Mouse (Mus musculus) embryonic facial prominence, embryonic 10.5 days (tissue): Measurements from ENCODE around the gene Creld2. TPM values are rescaled to one million over a fixed set of nuclear protein-coding genes. Genes with fewer than 3 reads are reported as not detected.

Experiments used
- DNase-seq: peaks from one replicate; pipeline ENCODE4 v3.0.0-alpha.2; 2017; ENCODE audit warnings: low spot score
- H3K27ac ChIP-seq: fragments of 300-500 bp; sonication (generic); replicated peaks from 2 replicates; pipeline ENCODE4 v1.5.1; 2016; ENCODE audit warnings: mild to moderate bottlenecking
- H3K27me3 ChIP-seq: fragments of 300-500 bp; sonication (generic); replicated peaks from 2 replicates; pipeline ENCODE4 v1.6.1; 2016; ENCODE audit warnings: low read depth, mild to moderate bottlenecking; ENCODE audit not compliant: poor library complexity, severe bottlenecking
- H3K36me3 ChIP-seq: fragments of 300-500 bp; sonication (generic); replicated peaks from 2 replicates; pipeline ENCODE4 v1.6.1; 2016; ENCODE audit warnings: mild to moderate bottlenecking, moderate library complexity
- H3K4me1 ChIP-seq: fragments of 300-500 bp; sonication (generic); 2 replicates; pipeline ENCODE4 v1.6.1; 2016
- H3K4me3 ChIP-seq: fragments of 300-500 bp; sonication (generic); 2 replicates; pipeline ENCODE4 v1.5.1; 2016; ENCODE audit warnings: mild to moderate bottlenecking, moderate library complexity
- H3K9me3 ChIP-seq: fragments of 300-500 bp; sonication (generic); 2 replicates; pipeline ENCODE4 v1.6.1; 2016; ENCODE audit warnings: mild to moderate bottlenecking
- WGBS: fragments of 180-500 bp; shearing (Covaris S2); methylation state at CpG from one replicate; pipeline ENCODE4 v1.1.7; 2016; 5-methylcytosine and 5-hydroxymethylcytosine counted together
- polyA plus RNA-seq: library from polyadenylated mRNA; unstranded; fragments of >200 nt; fragmentation: Nextera tagmentation; extraction: Ambion mirVana; gene quantifications from 2 replicates; pipeline ENCODE4 v1.2.1, GENCODE M21; 2016

The Creld2 gene
- polyA plus RNA-seq, 1 experiment from 2014 or later, result 93.9 TPM

DNA sequence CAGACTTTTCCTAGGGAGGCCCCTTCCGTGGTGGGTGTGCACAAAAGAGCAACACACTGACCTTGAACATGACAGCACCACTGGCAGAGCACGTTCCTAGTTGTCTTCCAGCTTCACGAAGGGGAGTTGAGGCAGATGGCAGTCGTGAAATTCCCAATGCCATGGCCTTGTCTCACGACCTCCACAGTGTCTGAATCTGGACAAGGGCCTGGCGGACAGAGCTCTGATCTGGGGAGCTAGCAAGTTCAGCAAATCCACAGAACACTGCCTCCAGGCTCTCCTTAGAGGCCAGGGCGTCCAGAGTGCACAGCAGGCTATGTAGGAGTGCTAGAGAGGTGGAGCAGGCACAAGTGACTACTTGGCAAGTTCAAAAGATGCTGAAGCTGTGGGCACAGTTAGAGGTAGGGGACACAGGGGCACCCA, 47.5 kb downstream of the Creld2 start:
- Histone ChIP-seq H3K4me3 (peak overlapping the region; percentile 8; the same call in 1 of the 2 replicates), H3K4me1 (peaks cover 63% of the 10 kb centered on the region), H3K9me3 (no peaks in the 10 kb centered on the region; the same call in 1 of the 2 replicates), H3K36me3 (peaks cover 44% of the 10 kb centered on the region), H3K27ac (peak overlapping the region; percentile 76), H3K27me3 (no peaks in the 10 kb centered on the region)
- no peak for DNase-seq
- 47% methylated on average over 7 of the region's 7 CpGs for WGBS

DNA sequence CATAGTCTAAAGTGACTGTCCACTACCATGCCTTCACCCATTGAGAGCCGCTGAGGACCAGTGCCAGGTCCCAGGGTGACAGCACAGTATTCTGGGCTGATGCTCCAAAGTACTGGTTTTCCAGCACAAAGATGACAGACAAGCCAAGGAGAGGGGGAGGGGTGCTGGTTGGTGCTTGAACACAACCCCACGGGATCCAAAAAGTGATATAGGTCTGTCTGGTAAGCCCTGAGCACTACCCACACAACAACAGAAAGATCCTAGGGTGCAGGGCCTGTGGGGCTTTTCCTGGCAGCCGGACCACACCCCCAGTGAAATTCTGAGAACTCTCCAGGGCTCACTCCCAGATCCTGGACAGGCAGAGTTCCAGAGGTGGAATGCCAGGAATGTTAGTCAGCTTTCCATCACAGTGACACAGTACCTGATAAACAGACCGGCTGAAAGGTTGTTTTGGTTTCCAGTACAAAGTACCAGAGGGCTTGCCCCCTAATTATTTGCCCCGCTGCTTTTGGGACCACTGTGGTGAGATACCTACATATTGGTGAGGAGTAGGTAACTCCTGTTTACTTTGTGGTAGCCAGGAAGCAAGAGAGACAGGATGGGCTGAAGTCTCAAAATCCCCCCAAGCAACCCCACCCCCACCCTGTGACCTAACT, 48.0 kb downstream of the Creld2 start:
- WGBS, result 15% methylated on average over 5 of the region's 5 CpGs
- peaks cover 61% of the 10 kb centered on the region for H3K4me1 ChIP-seq
- H3K27ac ChIP-seq, result peak overlapping the region; percentile 76
- H3K27me3 ChIP-seq, result no peaks in the 10 kb centered on the region
- peak overlapping the region; percentile 31; the same call in 1 of the 2 replicates for H3K4me3 ChIP-seq
- H3K36me3 ChIP-seq, result peaks cover 44% of the 10 kb centered on the region
- H3K9me3 ChIP-seq, result no peaks in the 10 kb centered on the region; the same call in 1 of the 2 replicates
- peak; percentile 53 for DNase-seq

DNA sequence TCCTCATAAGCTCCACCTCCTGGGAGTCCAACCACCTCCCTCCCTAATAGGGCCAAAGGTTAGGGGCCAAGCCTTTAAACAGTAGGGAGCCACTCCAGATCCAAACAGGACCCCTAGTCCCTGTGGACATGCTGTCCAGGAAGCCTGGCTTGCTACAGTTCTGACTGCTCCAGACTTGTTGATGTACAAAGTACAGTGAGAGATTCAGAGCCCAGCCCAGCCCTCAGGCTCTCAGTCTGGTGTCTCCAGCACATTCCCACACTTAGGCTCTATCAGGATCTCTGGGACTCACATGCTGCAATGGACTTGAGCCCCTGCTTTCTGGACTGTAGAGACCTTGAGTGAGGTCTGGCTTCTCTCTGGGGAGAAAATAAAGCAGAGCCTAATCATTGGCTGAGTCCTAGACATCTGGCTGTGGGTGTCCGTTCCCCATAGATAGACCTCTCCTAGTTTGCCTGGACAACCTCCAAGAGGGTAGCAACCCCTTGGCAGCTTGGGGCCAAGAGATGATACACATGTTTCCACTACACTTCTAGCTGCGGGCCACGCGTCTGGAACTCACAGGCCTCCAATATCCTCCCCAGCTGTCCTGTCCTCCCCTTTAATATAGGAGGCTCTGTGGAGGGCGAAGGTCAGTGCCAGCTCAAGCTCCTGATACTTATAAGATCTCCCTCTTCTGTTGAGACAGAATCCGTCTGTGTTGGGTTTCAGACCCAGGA, 48.7 kb downstream of the Creld2 start:
- H3K36me3 ChIP-seq, result peaks cover 43% of the 10 kb centered on the region
- peak overlapping the region; percentile 76 for H3K27ac ChIP-seq
- H3K4me3 ChIP-seq, result no peak overlapping the region
- H3K4me1 ChIP-seq, result peaks cover 54% of the 10 kb centered on the region
- 66% methylated on average over 6 of the region's 6 CpGs for WGBS
- no peaks in the 10 kb centered on the region; the same call in 1 of the 2 replicates for H3K9me3 ChIP-seq
- peak; percentile 55 for DNase-seq
- no peaks in the 10 kb centered on the region for H3K27me3 ChIP-seq

DNA sequence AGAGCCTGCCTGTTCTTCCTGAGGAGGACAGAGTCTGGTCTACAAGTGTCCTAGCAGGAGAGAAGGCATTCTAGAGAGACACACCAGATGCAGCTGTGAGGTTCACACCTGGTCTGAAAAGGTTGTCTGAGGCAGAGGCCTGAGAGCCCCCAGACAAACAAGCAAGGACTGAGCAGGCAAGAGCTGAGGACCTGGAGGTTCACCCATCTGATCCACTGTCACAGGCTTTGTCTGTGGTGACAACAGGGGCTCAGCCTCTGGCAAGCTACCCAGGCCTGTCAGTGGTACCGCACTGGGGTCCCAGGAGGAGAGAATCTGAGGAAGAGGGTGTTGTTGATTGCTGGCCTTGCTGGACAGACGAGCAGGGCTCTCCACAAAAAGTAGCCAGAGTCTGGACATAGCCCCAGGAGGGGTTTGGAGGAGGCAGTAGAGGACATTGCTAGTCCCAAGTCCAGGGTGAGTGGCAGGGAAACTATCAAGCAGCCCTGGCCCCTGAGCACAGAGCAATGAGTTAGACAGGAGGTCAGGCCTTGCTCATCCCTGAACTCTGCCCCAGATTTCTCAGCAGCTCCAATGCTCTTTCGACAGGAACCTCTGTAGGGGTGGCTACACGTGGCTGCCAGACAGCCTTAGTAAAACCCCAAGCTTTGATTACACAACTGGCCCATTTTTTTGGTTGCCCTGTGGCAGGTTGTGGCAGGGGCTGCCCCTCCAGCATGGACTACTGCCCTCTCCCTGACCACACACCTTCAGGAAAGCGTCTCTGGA, 51.2 kb downstream of the Creld2 start:
- Histone ChIP-seq H3K27ac (0 out of 2 replicates have a peak overlapping the region, but pooled peaks have one; percentile 14), H3K4me3 (no peak overlapping the region), H3K27me3 (peaks cover 7% of the 10 kb centered on the region), H3K9me3 (no peaks in the 10 kb centered on the region; the same call in 1 of the 2 replicates), H3K4me1 (peaks cover 32% of the 10 kb centered on the region), H3K36me3 (peaks cover 24% of the 10 kb centered on the region)
- no peak for DNase-seq
- WGBS, result 77% methylated on average over 5 of the region's 5 CpGs

DNA sequence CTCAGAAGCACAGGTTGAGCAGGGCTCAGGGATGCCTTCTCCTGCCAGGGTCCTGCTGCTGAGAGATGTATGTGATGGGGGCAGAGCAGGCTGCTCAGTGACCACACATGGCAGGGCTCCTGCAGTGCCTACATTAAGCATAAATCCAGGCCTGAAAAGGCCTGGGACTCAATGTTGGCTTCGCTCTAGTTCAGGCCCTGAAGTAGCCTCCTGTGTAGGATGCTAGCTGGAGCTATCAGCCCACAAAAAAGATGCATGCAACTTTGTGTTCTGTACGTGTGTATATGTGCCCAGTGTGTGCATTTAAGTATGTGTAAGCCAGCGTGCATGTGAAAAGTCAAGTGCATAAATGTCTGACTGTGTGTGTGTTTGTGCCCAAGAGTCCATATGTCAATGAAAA, 54.6 kb downstream of the Creld2 start:
- H3K4me3 ChIP-seq, result no peak overlapping the region
- peaks cover 12% of the 10 kb centered on the region for H3K4me1 ChIP-seq
- H3K9me3 ChIP-seq, result no peaks in the 10 kb centered on the region; the same call in 1 of the 2 replicates
- no peak overlapping the region for H3K27ac ChIP-seq
- WGBS, result 89% methylated on average over 3 of the region's 3 CpGs
- H3K36me3 ChIP-seq, result no peaks in the 10 kb centered on the region
- no peak for DNase-seq
- peaks cover 13% of the 10 kb centered on the region for H3K27me3 ChIP-seq

DNA sequence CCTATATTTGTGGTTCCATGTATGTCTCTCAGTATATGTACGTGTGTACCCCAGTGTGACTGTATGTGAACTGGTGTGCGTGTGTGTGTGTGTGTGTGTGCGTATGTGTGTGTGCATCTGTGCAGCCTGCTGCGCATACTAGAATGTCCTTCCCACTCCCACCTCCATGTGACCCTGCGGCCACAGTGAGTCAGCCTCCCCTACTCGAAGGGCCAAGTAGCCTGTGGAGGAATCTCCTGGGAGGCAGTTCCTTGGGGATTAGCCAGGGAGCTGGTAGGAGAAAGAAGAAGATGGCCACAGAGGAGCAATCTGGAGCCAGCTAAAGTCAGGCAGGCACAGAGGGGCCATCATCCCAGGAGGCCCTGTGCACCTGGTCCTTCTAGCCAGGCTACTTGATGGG, 55.0 kb downstream of the Creld2 start:
- Histone ChIP-seq H3K4me1 (peaks cover 12% of the 10 kb centered on the region), H3K36me3 (no peaks in the 10 kb centered on the region), H3K27me3 (peaks cover 13% of the 10 kb centered on the region), H3K9me3 (no peaks in the 10 kb centered on the region), H3K4me3 (no peak overlapping the region), H3K27ac (no peak overlapping the region)
- WGBS, result 87% methylated on average over 6 of the region's 6 CpGs
- no peak for DNase-seq

DNA sequence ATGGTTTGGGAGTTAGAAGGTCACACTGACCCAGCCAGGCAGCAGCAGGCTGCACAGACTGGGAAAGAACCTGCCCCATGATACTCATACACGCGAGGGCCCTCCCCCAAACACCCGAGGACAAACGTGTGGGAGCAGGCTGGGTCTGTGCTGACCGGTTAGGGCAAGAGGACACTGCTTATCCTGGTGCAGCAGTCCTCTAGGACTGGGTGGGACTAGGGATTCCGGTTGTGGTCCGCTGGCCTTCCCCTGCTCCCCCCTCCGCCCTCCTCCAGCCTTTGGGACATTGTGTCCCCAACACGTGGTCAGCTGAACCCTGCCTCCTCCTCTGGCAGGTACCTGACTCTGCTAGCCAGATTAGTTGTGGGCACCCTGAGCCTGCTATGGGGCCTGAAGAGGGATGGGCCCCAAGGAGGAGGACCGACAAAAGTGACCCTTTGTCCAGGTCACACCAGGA, 56.2 kb downstream of the Creld2 start:
- 30% methylated on average over 10 of the region's 10 CpGs for WGBS
- Histone ChIP-seq H3K9me3 (no peaks in the 10 kb centered on the region), H3K4me1 (peaks cover 12% of the 10 kb centered on the region), H3K27ac (no peak overlapping the region), H3K27me3 (peaks cover 13% of the 10 kb centered on the region), H3K4me3 (peak overlapping the region; percentile 40; the same call in 1 of the 2 replicates), H3K36me3 (no peaks in the 10 kb centered on the region)
- no peak for DNase-seq

Other genes starting within 250 kb of the Creld2 start
- gene Zdhhc25, start 219.3 kb upstream of the Creld2 start, polyA plus RNA-seq, result not detected in 2 replicates
- gene Brd1, start 85.4 kb upstream of the Creld2 start, polyA plus RNA-seq, result 22.2 and 23.5 TPM in 2 replicates
- 38.5 and 39.3 TPM in 2 replicates for gene Zbed4, start 68.0 kb upstream of the Creld2 start, polyA plus RNA-seq
- gene Alg12, start 328 bp upstream of the Creld2 start, polyA plus RNA-seq, result 10.9 and 12.5 TPM in 2 replicates
- gene Pim3, start 42.5 kb downstream of the Creld2 start, polyA plus RNA-seq, result 43.6 and 49.0 TPM in 2 replicates
- not detected in 2 replicates for gene Ttll8, start 134.8 kb downstream of the Creld2 start, polyA plus RNA-seq
- 1.0 and 1.5 TPM in 2 replicates for gene Mlc1, start 159.4 kb downstream of the Creld2 start, polyA plus RNA-seq
- not detected in 2 replicates for gene Mov10l1, start 163.3 kb downstream of the Creld2 start, polyA plus RNA-seq
- gene Panx2, start 240.1 kb downstream of the Creld2 start, polyA plus RNA-seq, result 0.21 and 0.50 TPM in 2 replicates